Mouse (Mus musculus) liver, embryonic 14.5 days (tissue): ENCODE data around the gene Hcn3. TPM values are rescaled to one million over a fixed set of nuclear protein-coding genes. Genes with fewer than 3 reads are reported as not detected.

Experiments used
- ATAC-seq: fragments of 200-750 bp; cut with Nextera tagmentation; 2 replicates; pipeline ENCODE4 v1.8.0; 2017; ENCODE audit warnings: moderate number of reproducible peaks, mild to moderate bottlenecking, moderate library complexity; ENCODE audit not compliant: insufficient read depth
- DNase-seq, 3 experiments: peaks; one replicate each; pipeline ENCODE4 v3.0.0-alpha.2; 2012 to 2013; ENCODE audit warnings: low read depth in 3 of 3, low spot score in 3 of 3
- H3K27ac ChIP-seq: fragments of 300-500 bp; sonication (generic); 2 replicates; pipeline ENCODE4 v1.5.1; 2014; ENCODE audit warnings: moderate library complexity, mild to moderate bottlenecking, control low read depth, inconsistent platforms
- H3K27me3 ChIP-seq: fragments of 300-500 bp; sonication (generic); 2 replicates; pipeline ENCODE4 v1.6.1; 2014; ENCODE audit warnings: mild to moderate bottlenecking, low read length, moderate library complexity; ENCODE audit not compliant: control insufficient read depth, insufficient read depth
- H3K36me3 ChIP-seq: fragments of 300-500 bp; sonication (generic); replicated peaks from 2 replicates; pipeline ENCODE4 v1.6.1; 2014; ENCODE audit warnings: low read depth; ENCODE audit not compliant: control insufficient read depth, insufficient read depth
- H3K4me1 ChIP-seq, 2 experiments: fragments of 200-500 bp in 1 of 2; fragments of 300-500 bp in 1 of 2; sonication (generic) in 1 of 2; replicated peaks; 2 replicates each; pipeline ENCODE4 v1.6.1; 2012 to 2014; ENCODE audit warnings: antibody characterized with exemption in 1 of 2, inconsistent platforms in 1 of 2, low read length in 1 of 2; ENCODE audit not compliant: control insufficient read depth in 2 of 2, insufficient read depth in 2 of 2
- H3K4me2 ChIP-seq: fragments of 300-500 bp; sonication (generic); 2 replicates; pipeline ENCODE4 v1.6.1; 2014; ENCODE audit warnings: low read depth, mild to moderate bottlenecking, control low read depth, moderate library complexity
- H3K4me3 ChIP-seq, 2 experiments: fragments of 200-500 bp in 1 of 2; fragments of 300-500 bp in 1 of 2; sonication (generic) in 1 of 2; 2 replicates each; pipeline ENCODE4 v1.5.1; 2012 to 2014; ENCODE audit warnings: low read depth in 2 of 2, low read length in 2 of 2, mild to moderate bottlenecking in 2 of 2, control low read depth in 1 of 2, inconsistent platforms in 1 of 2, moderate library complexity in 1 of 2; ENCODE audit not compliant: insufficient read depth in 1 of 2
- H3K9ac ChIP-seq: fragments of 300-500 bp; sonication (generic); replicated peaks from 2 replicates; pipeline ENCODE4 v1.6.1; 2014; ENCODE audit warnings: mild to moderate bottlenecking, control low read depth, moderate library complexity
- H3K9me3 ChIP-seq: fragments of 300-500 bp; sonication (generic); 2 replicates; pipeline ENCODE4 v1.6.1; 2016; ENCODE audit warnings: low read length, mixed read lengths; ENCODE audit not compliant: control insufficient read depth
- CTCF ChIP-seq: IDR thresholded peaks from 2 replicates; pipeline ENCODE4 v1.5.1; 2016; ENCODE audit warnings: antibody characterized with exemption, low read depth, control low read depth
- EP300 ChIP-seq: IDR thresholded peaks from 2 replicates; pipeline ENCODE4 v1.6.1; 2016; ENCODE audit warnings: antibody characterized with exemption, low read depth
- WGBS: fragments of 180-500 bp; shearing (Covaris S2); extraction: QIAGEN DNeasy Blood & Tissue Kit; methylation state at CpG from one replicate; pipeline ENCODE4 v1.1.7; 2014; ENCODE audit not compliant: insufficient replicate concordance; 5-methylcytosine and 5-hydroxymethylcytosine counted together
- polyA plus RNA-seq, 2 experiments: library from polyadenylated mRNA; depleted of rRNA in 1 of 2; stranded (reverse) in 1 of 2; unstranded in 1 of 2; fragments of >200 nt; fragmentation: Nextera tagmentation in 1 of 2; extraction: Ambion mirVana in 1 of 2; gene quantifications; 2 replicates each; pipeline versions ENCODE4 v1.2.1 to v1.2.3; 2012 to 2014

The Hcn3 gene
- polyA plus RNA-seq, 2 experiments = 0.31 to 0.55 TPM

GRCm38 (mm10) chr3:89147979-89148311, 12.1 kb downstream of the Hcn3 start:
- 14% methylated on average over 15 of the region's 15 CpGs for WGBS
- H3K9me3 ChIP-seq = no peaks in the 10 kb centered on the region
- no peaks in the 10 kb centered on the region; the same call in 1 of the 2 replicates for H3K27me3 ChIP-seq
- peak overlapping the region; percentile 73 for H3K4me2 ChIP-seq
- peak overlapping the region; percentile 50 for H3K27ac ChIP-seq
- DNase-seq (no peak), ATAC-seq (peak; percentile 62; the same call in 1 of the 2 replicates)
- peaks cover 21 to 25% of the 10 kb centered on the region in 2 experiments for H3K4me1 ChIP-seq
- peak overlapping the region; percentile 4 to 30; a peak in 3 of 4 replicates for H3K4me3 ChIP-seq
- peak overlapping the region; percentile 56 for H3K9ac ChIP-seq
- peaks cover 38% of the 10 kb centered on the region for H3K36me3 ChIP-seq
- no peak for TF ChIP-seq EP300
- TF ChIP-seq CTCF = no peak

GRCm38 (mm10) chr3:89147101-89147978, 12.7 kb downstream of the Hcn3 start:
- DNase-seq = peak in 2 of 3 experiments; percentile 62 to 73
- Histone ChIP-seq H3K4me2 (peak overlapping the region; percentile 73), H3K27ac (peak overlapping the region; percentile 67), H3K9ac (peak overlapping the region; percentile 56), H3K36me3 (peaks cover 44% of the 10 kb centered on the region), H3K4me3 (peak overlapping the region; percentile 4 to 30; a peak in 3 of 4 replicates), H3K4me1 (peaks cover 19 to 22% of the 10 kb centered on the region in 2 experiments), H3K27me3 (no peaks in the 10 kb centered on the region; the same call in 1 of the 2 replicates), H3K9me3 (no peaks in the 10 kb centered on the region)
- 14% methylated on average over 26 of the region's 26 CpGs for WGBS
- TF ChIP-seq CTCF = peak; percentile 48
- no peak for TF ChIP-seq EP300
- ATAC-seq = peak; percentile 87

- no peak for TF ChIP-seq EP300
- TF ChIP-seq CTCF = no peak
- Histone ChIP-seq H3K4me2 (no peak overlapping the region), H3K9ac (peak overlapping the region; percentile 13; the same call in 1 of the 2 replicates), H3K36me3 (peaks cover 60% of the 10 kb centered on the region), H3K9me3 (no peaks in the 10 kb centered on the region), H3K4me3 (no peak overlapping the region), H3K4me1 (peaks cover 14 to 15% of the 10 kb centered on the region in 2 experiments), H3K27ac (no peak overlapping the region; the same call in 1 of the 2 replicates), H3K27me3 (no peaks in the 10 kb centered on the region; the same call in 1 of the 2 replicates)
- no peak for DNase-seq
- WGBS = 78% methylated on average over 8 of the region's 8 CpGs
- no peak for ATAC-seq
These were observed 14.4 kb downstream of the Hcn3 start for GRCm38 (mm10) chr3:89145566-89145965.

GRCm38 (mm10) chr3:89144821-89145220, 15.2 kb downstream of the Hcn3 start:
- TF ChIP-seq EP300 (no peak), CTCF (no peak)
- no peak overlapping the region for H3K27ac ChIP-seq
- no peak overlapping the region for H3K4me2 ChIP-seq
- peaks cover 14 to 15% of the 10 kb centered on the region in 2 experiments for H3K4me1 ChIP-seq
- WGBS = 77% methylated on average over 10 of the region's 10 CpGs
- no peak overlapping the region for H3K4me3 ChIP-seq
- no peak overlapping the region for H3K9ac ChIP-seq
- no peaks in the 10 kb centered on the region for H3K9me3 ChIP-seq
- peaks cover 68% of the 10 kb centered on the region for H3K36me3 ChIP-seq
- no peaks in the 10 kb centered on the region; the same call in 1 of the 2 replicates for H3K27me3 ChIP-seq
- ATAC-seq (no peak), DNase-seq (no peak)

- Histone ChIP-seq H3K4me2 (peak overlapping the region; percentile 88), H3K27ac (peak overlapping the region; percentile 87), H3K4me1 (peaks cover 42 to 54% of the 10 kb centered on the region in 2 experiments), H3K27me3 (no peaks in the 10 kb centered on the region), H3K4me3 (peak overlapping the region; percentile 87), H3K36me3 (peaks cover 39% of the 10 kb centered on the region), H3K9me3 (no peaks in the 10 kb centered on the region), H3K9ac (peak overlapping the region; percentile 82)
- ATAC-seq (peak; percentile 42), DNase-seq (peak in 2 of 3 experiments; percentile 52 to 59)
- WGBS = 5% methylated on average over 9 of the region's 9 CpGs
- TF ChIP-seq CTCF (peak; percentile 80), EP300 (no peak)
These were observed 23.6 kb downstream of the Hcn3 start for GRCm38 (mm10) chr3:89136365-89136764.
